Comparison of ENCODE assay signal across 7 mouse cellular contexts in the genomic region with DNA sequence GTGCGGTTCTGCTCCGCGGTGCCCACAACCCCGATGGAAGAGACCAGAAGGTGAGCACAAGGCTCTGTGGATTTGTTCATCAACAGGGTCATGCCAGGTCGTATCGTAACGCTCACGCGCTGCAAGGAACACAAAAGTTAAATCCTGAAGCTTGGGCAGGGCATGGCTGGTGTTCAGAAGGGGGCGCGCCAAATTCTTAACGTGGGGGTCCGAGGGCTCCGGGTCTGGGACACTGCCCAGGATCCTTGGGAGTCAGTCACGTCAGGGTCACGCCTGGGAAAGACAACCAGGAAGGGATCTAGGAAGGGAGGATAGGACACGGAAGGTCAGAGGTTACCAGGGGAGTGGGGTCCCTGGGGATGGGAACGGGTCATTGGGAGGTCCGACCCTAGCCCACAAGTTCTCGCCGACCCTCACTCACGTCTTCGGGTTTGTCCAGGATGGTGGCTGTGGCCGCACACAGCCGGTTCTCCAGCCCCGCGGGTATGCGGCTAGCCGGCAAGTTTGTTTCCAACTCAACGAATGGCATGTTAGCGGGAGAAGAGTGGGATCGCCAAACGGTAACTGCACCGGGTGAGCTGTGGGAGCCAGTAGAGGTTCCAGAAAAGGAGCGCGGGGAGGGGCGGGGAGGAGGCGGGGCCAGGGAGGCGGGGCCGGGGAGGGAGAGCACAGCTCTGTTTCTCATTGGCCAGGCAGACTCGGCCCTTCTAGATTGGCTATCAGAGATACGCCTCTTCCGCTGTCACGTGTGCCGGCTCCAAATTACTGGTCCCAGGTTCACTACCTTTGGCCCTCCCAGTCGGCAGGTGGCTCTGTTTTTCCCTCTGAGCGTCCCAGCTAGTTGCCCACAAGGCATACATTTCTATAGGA. TPM values are rescaled to one million over a fixed set of nuclear protein-coding genes. Genes with fewer than 3 reads are reported as not detected.
A peak's percentile ranks its signal among the peaks of the same experiment; 100 is the strongest.
DNase-seq lines count a peak whose midpoint lies in the region; ATAC-seq lines count a peak whose summit lies in the region.

Gene Ddt, minus strand, starts transcription at position 620 of the 870 bp plus-strand sequence.

- H3K4me1 ChIP-seq in intestine, embryonic 15.5 days (replicated peaks), result peaks cover 11% of the 10 kb centered on the region
- peaks cover 12% of the 10 kb centered on the region for H3K4me1 ChIP-seq in midbrain, embryonic 10.5 days

- peak; percentile 97 for ATAC-seq in intestine, embryonic 15.5 days

- no peaks in the 10 kb centered on the region for H3K27me3 ChIP-seq in intestine, embryonic 15.5 days (replicated peaks)
- H3K27me3 ChIP-seq in midbrain, embryonic 10.5 days (ENCODE audit: low read depth, poor library complexity, severe bottlenecking), result peaks cover 15% of the 10 kb centered on the region

- peak within 1 kb of the TSS; percentile 67 for H3K9ac ChIP-seq in intestine, embryonic 15.5 days

- under 1% methylated on average over 47 of the region's 47 CpGs for WGBS in intestine, embryonic 15.5 days
- WGBS in midbrain, embryonic 10.5 days, result under 1% methylated on average over 47 of the region's 47 CpGs

- H3K4me2 ChIP-seq in intestine, embryonic 15.5 days (replicated peaks), result peak within 1 kb of the TSS; percentile 97

- intact Hi-C loops in left cerebral cortex, postnatal 25 days (cut with DNase I), result no loop called here

- peak; percentile 74 to 79 for DNase-seq in adrenal gland, adult 18-20 months (ENCODE audit: low spot score in 2 of 2)
- peak; percentile 94 for DNase-seq in embryo, embryonic 11 days
- DNase-seq in gastrocnemius, postnatal 25 days, result peak; percentile 88
- DNase-seq in left cerebral cortex, postnatal 25 days (ENCODE audit: low spot score in 2 of 2), result peak; percentile 85 to 94
- DNase-seq in midbrain, embryonic 10.5 days (ENCODE audit: low spot score), result peak; percentile 93
- DNase-seq in skeletal muscle tissue, adult 2 months (ENCODE audit: low read depth, low spot score), result peak; percentile 88

- H3K36me3 ChIP-seq in intestine, embryonic 15.5 days, result no peaks in the 10 kb centered on the region
- H3K36me3 ChIP-seq in midbrain, embryonic 10.5 days, result 0 out of 2 replicates have a peak, but pooled peaks cover 2% of the 10 kb centered on the region

- H3K27ac ChIP-seq in intestine, embryonic 15.5 days, result peak within 1 kb of the TSS; percentile 48; the same call in 1 of the 2 replicates
- H3K27ac ChIP-seq in midbrain, embryonic 10.5 days (replicated peaks), result peak within 1 kb of the TSS; percentile 81

- H3K9me3 ChIP-seq in intestine, embryonic 15.5 days, result no peaks in the 10 kb centered on the region
- H3K9me3 ChIP-seq in midbrain, embryonic 10.5 days (replicated peaks), result no peaks in the 10 kb centered on the region

- peak within 1 kb of the TSS; percentile 65 for H3K4me3 ChIP-seq in intestine, embryonic 15.5 days (replicated peaks)
- peak within 1 kb of the TSS; percentile 76 for H3K4me3 ChIP-seq in midbrain, embryonic 10.5 days

RNA-seq across cellular contexts. Expression of gene Ddt, which starts in this region (rescaled TPM):
- 100 to 1,000 TPM; 137 to 153 TPM for total RNA-seq in adrenal gland, adult 18-20 months (2021)
- total RNA-seq in gastrocnemius, postnatal 25 days (2021), result 10 to 100 TPM; 38.0 to 44.6 TPM
- polyA plus RNA-seq in intestine, embryonic 15.5 days (2015; fragmentation: Nextera tagmentation; extraction: Ambion mirVana), result 74.7 and 76.1 TPM in 2 replicates
- 10 to 100 TPM; 36.1 to 43.6 TPM for total RNA-seq in left cerebral cortex, postnatal 25 days (2021)
- 87.9 and 103 TPM in 2 replicates for polyA plus RNA-seq in midbrain, embryonic 10.5 days (2016; fragmentation: Nextera tagmentation; extraction: Ambion mirVana)

Comparison
In these comparisons a context has a peak if more than half of its experiments do, and no peak if none do; other contexts are left out.
1. Peak in every context shown above with its lines: DNase-seq, ATAC-seq, H3K4me3 ChIP-seq and H3K27ac ChIP-seq.